Mouse (Mus musculus) intestine, embryonic 14.5 days (tissue): ENCODE results near the gene Cux1. TPM values are rescaled to one million over a fixed set of nuclear protein-coding genes. Genes with fewer than 3 reads are reported as not detected.

ENCODE experiments used
- ATAC-seq: fragments of 200-750 bp; cut with Nextera tagmentation; replicated peaks from 2 replicates; pipeline ENCODE4 v1.8.0; 2017; ENCODE audit warnings: low read depth, moderate number of reproducible peaks, moderate TSS enrichment, moderate library complexity; ENCODE audit not compliant: low FRiP score, low TSS enrichment
- DNase-seq: peaks from one replicate; pipeline ENCODE4 v3.0.0-alpha.2; 2018; ENCODE audit warnings: low spot score
- H3K27ac ChIP-seq: fragments of 300-500 bp; sonication (generic); 2 replicates; pipeline ENCODE4 v1.5.1; 2014; ENCODE audit warnings: low read depth, mild to moderate bottlenecking, control low read depth
- H3K27me3 ChIP-seq: fragments of 300-500 bp; sonication (generic); replicated peaks from 2 replicates; pipeline ENCODE4 v1.6.1; 2014; ENCODE audit warnings: low read length, control low read depth; ENCODE audit not compliant: control insufficient read depth, insufficient read depth
- H3K36me3 ChIP-seq: fragments of 300-500 bp; sonication (generic); 2 replicates; pipeline ENCODE4 v1.6.1; 2014; ENCODE audit warnings: low read length, control low read depth; ENCODE audit not compliant: control insufficient read depth, insufficient read depth
- H3K4me1 ChIP-seq: fragments of 300-500 bp; sonication (generic); replicated peaks from 2 replicates; pipeline ENCODE4 v1.6.1; 2014; ENCODE audit warnings: low read length, control low read depth, mixed read lengths; ENCODE audit not compliant: control insufficient read depth, insufficient read depth
- H3K4me2 ChIP-seq: fragments of 300-500 bp; sonication (generic); 2 replicates; pipeline ENCODE4 v1.6.1; 2014; ENCODE audit warnings: low read length
- H3K4me3 ChIP-seq: fragments of 300-500 bp; sonication (generic); 2 replicates; pipeline ENCODE4 v1.5.1; 2014; ENCODE audit warnings: low read depth, low read length, control low read depth, mixed read lengths
- H3K9ac ChIP-seq: fragments of 300-500 bp; sonication (generic); 2 replicates; pipeline ENCODE4 v1.6.1; 2014; ENCODE audit warnings: mild to moderate bottlenecking, low read length
- H3K9me3 ChIP-seq: fragments of 300-500 bp; sonication (generic); 2 replicates; pipeline ENCODE4 v1.6.1; 2016; ENCODE audit warnings: low read length, control low read depth; ENCODE audit not compliant: control insufficient read depth
- whole genome bisulfite sequencing: fragments of 180-500 bp; shearing (Covaris S2); extraction: QIAGEN DNeasy Blood & Tissue Kit; methylation state at CpG from one replicate; pipeline ENCODE4 v1.1.7; 2014; 5-methylcytosine and 5-hydroxymethylcytosine counted together
- polyA plus RNA-seq: library from polyadenylated mRNA; unstranded; fragments of >200 nt; fragmentation: Nextera tagmentation; extraction: Ambion mirVana; gene quantifications from 2 replicates; pipeline ENCODE4 v1.2.1, GENCODE M21; 2014

The Cux1 gene
- polyA plus RNA-seq, 1 experiment from 2014 or later, result 72.7 TPM

GRCm38 (mm10) chr5:136589002-136589401 is 21.7 kb upstream of the Cux1 start:
- Histone ChIP-seq H3K27me3 (no peaks in the 10 kb centered on the region), H3K4me2 (no peak overlapping the region), H3K36me3 (no peaks in the 10 kb centered on the region), H3K9me3 (no peaks in the 10 kb centered on the region), H3K27ac (no peak overlapping the region), H3K4me1 (no peaks in the 10 kb centered on the region), H3K4me3 (no peak overlapping the region), H3K9ac (no peak overlapping the region)
- 33% methylated on average over 2 of the region's 2 CpGs for WGBS
- DNase-seq (no peak), ATAC-seq (no peak)

GRCm38 (mm10) chr5:136588471-136588870 is 21.2 kb upstream of the Cux1 start:
- H3K4me2 ChIP-seq, result no peak overlapping the region
- WGBS, result 67% methylated on average over 3 of the region's 3 CpGs
- H3K4me3 ChIP-seq, result no peak overlapping the region
- H3K4me1 ChIP-seq, result no peaks in the 10 kb centered on the region
- no peaks in the 10 kb centered on the region for H3K9me3 ChIP-seq
- ATAC-seq (no peak), DNase-seq (no peak)
- H3K27me3 ChIP-seq, result no peaks in the 10 kb centered on the region
- H3K36me3 ChIP-seq, result no peaks in the 10 kb centered on the region
- no peak overlapping the region for H3K27ac ChIP-seq
- H3K9ac ChIP-seq, result no peak overlapping the region

GRCm38 (mm10) chr5:136584676-136585285 is 17.5 kb upstream of the Cux1 start:
- H3K9me3 ChIP-seq, result no peaks in the 10 kb centered on the region
- WGBS, result 35% methylated on average over 4 of the region's 4 CpGs
- no peak overlapping the region for H3K9ac ChIP-seq
- H3K4me2 ChIP-seq, result no peak overlapping the region
- ATAC-seq (0 out of 2 replicates have a peak, but pooled peaks have one; percentile 50), DNase-seq (no peak)
- H3K36me3 ChIP-seq, result no peaks in the 10 kb centered on the region
- peaks cover 5% of the 10 kb centered on the region; the same call in 1 of the 2 replicates for H3K4me1 ChIP-seq
- no peak overlapping the region for H3K27ac ChIP-seq
- H3K4me3 ChIP-seq, result no peak overlapping the region
- peaks cover 23% of the 10 kb centered on the region for H3K27me3 ChIP-seq

- Histone ChIP-seq H3K4me2 (no peak overlapping the region), H3K9me3 (no peaks in the 10 kb centered on the region), H3K27me3 (peaks cover 23% of the 10 kb centered on the region), H3K4me1 (peaks cover 5% of the 10 kb centered on the region; the same call in 1 of the 2 replicates), H3K9ac (no peak overlapping the region), H3K36me3 (no peaks in the 10 kb centered on the region), H3K27ac (no peak overlapping the region), H3K4me3 (no peak overlapping the region)
- DNase-seq, result no peak
- 85% methylated on average over 4 of the region's 4 CpGs for WGBS
- no peak; the same call in 1 of the 2 replicates for ATAC-seq
Measured at GRCm38 (mm10) chr5:136583666-136584464, 16.6 kb upstream of the Cux1 start.

- DNase-seq (no peak), ATAC-seq (no peak)
- Histone ChIP-seq H3K36me3 (no peaks in the 10 kb centered on the region), H3K9me3 (no peaks in the 10 kb centered on the region), H3K27me3 (peaks cover 23% of the 10 kb centered on the region), H3K4me3 (no peak overlapping the region), H3K4me2 (no peak overlapping the region), H3K9ac (no peak overlapping the region), H3K4me1 (peaks cover 5% of the 10 kb centered on the region; the same call in 1 of the 2 replicates), H3K27ac (no peak overlapping the region)
- WGBS, result 84% methylated on average over 2 of the region's 2 CpGs
Measured at GRCm38 (mm10) chr5:136583256-136583655, 16.0 kb upstream of the Cux1 start.

- ATAC-seq, result no peak
- Histone ChIP-seq H3K9me3 (no peaks in the 10 kb centered on the region), H3K4me1 (peaks cover 5% of the 10 kb centered on the region; the same call in 1 of the 2 replicates), H3K27ac (no peak overlapping the region), H3K4me2 (peak overlapping the region; percentile 45), H3K4me3 (no peak overlapping the region), H3K36me3 (no peaks in the 10 kb centered on the region), H3K9ac (no peak overlapping the region), H3K27me3 (peaks cover 23% of the 10 kb centered on the region)
- 6% methylated on average over 12 of the region's 12 CpGs for WGBS
- DNase-seq, result no peak
Measured at GRCm38 (mm10) chr5:136582201-136582600, 14.9 kb upstream of the Cux1 start.

GRCm38 (mm10) chr5:136581625-136582024 is 14.3 kb upstream of the Cux1 start:
- Histone ChIP-seq H3K36me3 (no peaks in the 10 kb centered on the region), H3K9me3 (no peaks in the 10 kb centered on the region), H3K27ac (no peak overlapping the region), H3K9ac (no peak overlapping the region), H3K4me1 (peaks cover 5% of the 10 kb centered on the region; the same call in 1 of the 2 replicates), H3K4me3 (no peak overlapping the region), H3K4me2 (peak overlapping the region; percentile 45), H3K27me3 (peaks cover 23% of the 10 kb centered on the region)
- DNase-seq (peak; percentile 61), ATAC-seq (no peak)
- 2% methylated on average over 13 of the region's 13 CpGs for WGBS

GRCm38 (mm10) chr5:136581166-136581565 is 13.9 kb upstream of the Cux1 start:
- Histone ChIP-seq H3K4me3 (no peak overlapping the region), H3K4me1 (peaks cover 5% of the 10 kb centered on the region; the same call in 1 of the 2 replicates), H3K27me3 (peaks cover 23% of the 10 kb centered on the region), H3K9ac (no peak overlapping the region), H3K36me3 (no peaks in the 10 kb centered on the region), H3K4me2 (peak overlapping the region; percentile 45), H3K27ac (no peak overlapping the region), H3K9me3 (no peaks in the 10 kb centered on the region)
- ATAC-seq (0 out of 2 replicates have a peak, but pooled peaks have one; percentile 60), DNase-seq (peak; percentile 89)
- 17% methylated on average over 9 of the region's 9 CpGs for WGBS
